Mouse (Mus musculus): ENCODE data around the gene Asb18.

- peak; percentile 77 for TF ChIP-seq CTCF (conservative IDR thresholded peaks at IDR 0.05; ENCODE audit: low read length)
- TF ChIP-seq NANOG (IDR thresholded peaks at IDR 0.05; ENCODE audit: borderline replicate concordance, low read length): no peak
Observed at GRCm38 (mm10) chr1:90060599-90060998, 46.1 kb upstream of the Asb18 start.

All from E14TG2a.4 (cell line).